Mouse (Mus musculus) erythroid progenitor cell, adult 5-6 weeks (primary cell): ENCODE results near the gene Efcab2. TPM values are rescaled to one million over a fixed set of nuclear protein-coding genes. Genes with fewer than 3 reads are reported as not detected.

ENCODE experiments used
- ATAC-seq: replicated peaks from 2 replicates; pipeline ENCODE4 v1.8.0; 2016; ENCODE audit warnings: moderate number of reproducible peaks, mild to moderate bottlenecking, moderate TSS enrichment, inconsistent platforms; ENCODE audit not compliant: poor library complexity, low FRiP score, severe bottlenecking
- total RNA-seq, 2 experiments: library from RNA; stranded (forward) in 1 of 2; stranded (reverse) in 1 of 2; fragments of 150-400 nt in 1 of 2; fragments of 186-747, 209-891 nt in 1 of 2; gene quantifications; 2 replicates each; pipeline versions ENCODE4 v1.2.3 to v1.2.4; 2015 to 2017; ENCODE audit warnings: low replicate concordance in 2 of 2

Efcab2 gene
- total RNA-seq, 2 experiments from 2014 or later = 2.3 TPM; not detected in 1

DNA sequence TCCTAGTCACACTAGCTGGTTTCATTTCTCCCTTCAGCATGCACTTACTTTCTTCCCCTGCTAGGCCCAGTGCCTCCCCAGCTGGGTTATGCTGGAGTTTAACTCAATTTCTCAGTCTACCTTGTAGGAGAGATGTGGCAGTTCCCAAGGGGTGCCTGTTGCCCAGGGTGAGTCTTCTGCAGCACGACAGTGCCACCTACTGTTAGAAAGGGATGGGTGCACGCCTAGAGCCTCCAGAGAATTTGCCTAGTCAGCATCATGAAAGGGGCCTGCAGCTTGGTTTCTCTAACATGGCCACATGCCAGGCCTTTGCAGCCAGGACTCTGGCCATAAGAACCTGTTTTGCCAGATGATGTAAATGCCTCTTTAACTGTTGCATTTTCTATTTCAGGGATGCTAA, 57.8 kb downstream of the Efcab2 start:
- ATAC-seq = peak; percentile 95

DNA sequence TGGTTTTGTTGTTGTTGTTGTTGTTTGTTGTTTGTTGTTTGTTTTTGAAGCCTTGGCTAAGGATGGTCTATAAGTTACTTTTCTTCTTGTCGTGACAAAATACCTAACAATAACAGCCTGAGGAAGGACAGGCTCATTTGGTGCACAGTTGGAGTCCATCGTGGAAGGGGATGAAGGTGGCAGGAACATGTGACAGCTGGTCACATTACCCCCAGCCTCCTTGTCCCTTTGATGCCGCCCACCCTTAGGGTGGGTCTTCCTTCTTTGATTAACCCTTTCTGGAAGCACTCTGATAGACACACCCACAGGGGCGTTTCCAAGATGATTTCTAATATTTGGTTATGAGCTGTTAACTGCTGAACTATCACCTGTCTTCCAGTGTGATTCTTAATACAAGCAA, 58.3 kb downstream of the Efcab2 start:
- no peak; the same call in 1 of the 2 replicates for ATAC-seq

DNA sequence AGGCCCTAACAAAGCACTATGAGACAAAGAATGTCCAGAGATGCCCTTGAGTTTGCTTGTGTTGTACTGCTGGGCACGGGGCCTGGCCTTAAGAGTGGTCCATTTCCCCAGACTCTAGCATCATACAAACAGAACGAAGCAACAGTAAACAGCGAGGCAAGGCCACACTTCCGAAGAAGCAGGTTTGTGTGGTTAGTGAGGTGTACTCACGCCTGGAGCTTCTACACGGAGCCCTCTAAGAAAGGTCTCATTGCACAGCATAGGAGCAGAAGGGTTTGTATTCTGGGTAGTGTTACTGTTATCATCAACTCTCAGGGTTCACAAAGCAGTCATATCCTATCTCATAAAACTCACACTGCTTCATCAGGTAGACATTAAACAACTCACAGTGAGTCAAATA, 61.7 kb downstream of the Efcab2 start:
- ATAC-seq = no peak

DNA sequence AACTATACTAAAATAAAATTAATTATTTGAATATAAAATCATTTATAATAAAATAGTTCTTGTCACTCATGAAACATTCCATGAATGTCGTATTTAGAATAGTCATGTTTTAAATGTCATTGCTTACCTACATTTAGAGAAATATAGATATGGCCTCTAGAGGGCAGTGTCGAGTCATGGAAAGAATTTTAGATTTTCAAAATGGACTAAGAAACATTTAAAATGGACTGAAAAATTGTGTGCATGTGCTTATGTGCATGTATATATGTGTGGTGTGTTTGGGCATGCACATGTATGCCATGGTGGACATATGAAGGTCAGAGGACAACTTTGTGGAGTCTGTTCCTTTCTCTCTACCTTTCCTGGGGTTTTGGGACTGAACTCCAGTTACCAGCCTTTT, 62.4 kb downstream of the Efcab2 start:
- no peak for ATAC-seq

DNA sequence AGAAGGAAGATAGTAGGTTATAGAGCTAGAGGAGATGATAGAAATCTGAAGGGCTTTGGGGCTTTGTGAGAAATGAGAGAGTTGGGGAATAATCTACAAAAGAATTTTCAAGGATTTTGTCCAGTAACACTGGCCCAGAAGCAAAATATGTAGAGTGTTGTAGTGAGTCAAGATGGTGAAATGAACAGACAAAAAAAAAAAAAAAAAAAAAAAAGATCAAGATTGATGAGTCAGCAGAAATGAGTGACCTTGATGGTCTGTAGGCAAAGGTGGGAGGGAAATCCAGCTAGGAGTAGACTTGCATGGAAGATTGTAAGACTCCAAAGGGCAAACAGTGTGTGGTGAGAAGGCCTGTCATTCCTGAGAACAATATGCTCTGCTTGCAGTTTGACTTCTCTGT, 78.0 kb downstream of the Efcab2 start:
- ATAC-seq = no peak

DNA sequence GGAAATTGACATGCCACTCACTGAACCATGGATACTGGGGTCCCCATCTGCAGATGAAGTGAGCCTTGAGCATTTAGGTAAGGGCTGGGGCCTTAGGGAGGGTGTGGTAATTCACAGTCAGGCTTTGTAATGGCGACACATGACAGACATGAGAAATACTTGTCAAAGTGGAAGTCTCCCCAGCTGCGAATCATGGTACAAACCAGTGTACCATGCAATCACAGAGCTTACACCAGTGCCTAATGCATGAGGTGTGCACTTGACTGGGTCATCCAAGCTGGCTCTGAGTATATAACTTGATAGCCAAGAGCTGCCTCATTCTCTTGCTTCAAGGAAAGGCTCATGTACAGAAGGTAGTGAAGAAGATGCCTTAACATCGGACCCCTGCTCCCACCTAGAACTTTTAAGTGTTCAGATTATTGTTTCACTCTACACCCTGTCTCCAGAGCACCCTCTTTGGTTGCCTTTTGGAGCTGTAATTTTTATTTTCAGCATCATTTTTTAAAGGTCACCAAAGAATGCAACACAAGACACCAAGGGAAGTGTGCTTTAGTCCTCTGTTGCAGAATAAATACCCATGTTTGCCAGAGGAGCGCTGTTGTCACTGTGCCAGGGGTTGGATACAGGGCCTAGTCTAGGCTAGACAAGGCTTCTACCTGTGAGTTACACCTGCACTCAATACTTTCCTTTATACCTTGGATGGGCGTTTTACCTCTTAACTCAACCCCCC, 79.4 kb downstream of the Efcab2 start:
- no peak for ATAC-seq

DNA sequence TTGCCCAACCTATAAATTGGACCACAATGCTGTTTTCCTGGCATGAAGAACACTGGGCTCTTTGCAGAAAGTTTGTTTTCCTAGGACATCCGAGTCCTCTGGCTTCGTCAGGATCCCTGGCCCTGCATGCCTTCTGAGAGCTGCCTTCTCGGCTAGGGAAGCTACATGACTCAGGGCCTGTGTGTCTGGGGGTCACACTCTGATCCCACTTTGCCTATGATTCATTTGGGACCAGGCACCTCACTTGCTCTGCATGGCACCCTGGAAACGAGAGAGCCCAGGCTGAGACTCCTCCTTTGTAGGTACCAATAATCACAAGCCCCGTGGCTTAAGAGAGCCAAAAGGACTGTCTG, 80.0 kb downstream of the Efcab2 start:
- ATAC-seq = no peak

DNA sequence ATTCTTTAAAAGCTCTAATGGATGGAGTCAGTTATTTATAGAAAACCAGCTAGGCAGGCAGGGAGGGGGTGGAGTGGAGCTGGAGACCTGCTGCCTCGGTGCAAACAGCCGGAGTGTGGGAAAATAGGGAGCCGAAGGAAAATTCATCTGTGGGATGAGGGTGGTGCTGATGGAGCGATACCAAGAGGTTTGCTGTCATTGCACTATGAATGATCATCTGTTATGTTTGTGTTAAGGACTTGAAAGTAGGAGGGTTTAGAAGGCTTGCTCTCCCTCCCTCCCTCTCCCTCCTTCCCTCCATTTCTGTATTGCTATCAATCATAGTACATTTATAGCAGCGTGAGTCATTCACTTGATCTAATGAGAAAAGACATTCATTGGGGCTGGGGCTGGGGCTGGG, 80.9 kb downstream of the Efcab2 start:
- ATAC-seq = no peak

DNA sequence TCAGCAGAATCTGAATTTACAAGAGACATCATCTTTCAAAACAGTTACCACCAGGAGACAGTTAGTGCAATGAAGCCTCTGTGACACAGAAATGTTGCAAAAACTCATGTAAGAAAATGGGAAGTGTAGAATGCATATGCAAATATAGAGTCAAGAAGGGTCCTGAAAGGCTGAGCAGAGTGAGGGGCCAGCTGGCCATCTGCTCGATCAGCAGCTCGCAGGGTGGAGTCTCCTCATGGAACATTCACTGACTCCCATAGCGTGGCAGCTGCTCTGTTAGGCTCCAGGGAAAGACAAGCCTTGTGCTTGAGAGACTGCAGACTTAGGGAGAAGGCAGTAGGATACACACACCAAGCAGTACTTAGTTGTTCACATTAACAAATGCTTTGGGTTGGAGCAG, 83.2 kb downstream of the Efcab2 start:
- ATAC-seq = no peak

DNA sequence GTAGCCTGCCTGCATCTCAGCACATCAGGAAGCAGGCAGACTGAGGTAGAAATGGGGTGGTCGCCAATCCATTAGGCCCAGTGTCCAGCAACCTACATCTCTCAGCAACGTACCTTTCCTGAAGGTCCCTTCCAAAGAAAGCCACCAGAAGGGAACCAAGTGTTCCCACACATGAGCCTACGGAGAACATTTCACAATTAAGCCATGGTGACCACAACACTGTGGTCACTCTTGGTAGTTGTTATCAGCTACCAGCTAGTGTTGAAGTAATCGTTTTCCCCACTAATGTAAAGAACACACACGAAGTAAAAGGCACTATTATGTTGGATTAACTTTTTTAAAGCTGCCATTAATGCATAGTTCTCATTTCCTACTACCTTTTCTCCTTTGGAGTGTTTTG, 85.8 kb downstream of the Efcab2 start:
- ATAC-seq = no peak

DNA sequence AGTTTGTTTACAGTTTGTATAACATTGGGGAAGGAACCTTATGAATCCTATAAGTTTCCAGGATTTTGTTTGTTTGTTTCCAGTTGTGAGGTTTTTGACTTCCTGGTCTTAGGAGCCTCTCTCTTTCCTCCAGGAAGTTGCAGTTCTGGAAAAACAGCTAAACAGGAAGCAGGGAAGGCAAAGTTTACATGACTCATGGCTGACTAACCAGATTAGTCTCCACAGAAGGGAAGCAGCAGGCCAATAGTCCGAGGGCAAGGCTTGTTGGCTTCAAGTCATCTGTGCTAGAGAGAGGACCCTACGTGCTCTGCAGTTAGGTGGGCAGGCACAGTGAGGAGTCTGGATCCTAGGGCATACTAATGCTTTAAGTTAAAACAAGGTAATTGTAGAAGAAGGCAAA, 86.6 kb downstream of the Efcab2 start:
- ATAC-seq = no peak

DNA sequence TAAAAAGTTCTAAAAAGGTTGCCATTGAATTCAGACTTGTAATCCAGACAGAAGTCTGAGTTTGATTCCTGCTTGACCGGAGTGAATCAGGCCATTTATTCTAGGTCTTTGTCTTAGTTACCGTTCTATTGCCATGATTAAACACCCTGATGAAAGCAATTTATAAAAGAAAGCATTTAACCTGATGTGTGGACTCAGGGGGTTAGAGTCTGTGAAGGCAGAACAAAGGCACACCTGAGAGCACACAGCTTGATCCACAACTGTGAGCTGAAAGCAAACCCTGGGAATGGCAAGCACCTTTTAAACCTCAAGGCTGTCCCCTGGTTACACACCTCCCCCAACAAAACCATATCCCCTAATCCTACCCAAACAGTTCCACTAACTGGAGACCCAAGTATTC, 90.3 kb downstream of the Efcab2 start:
- ATAC-seq = no peak

DNA sequence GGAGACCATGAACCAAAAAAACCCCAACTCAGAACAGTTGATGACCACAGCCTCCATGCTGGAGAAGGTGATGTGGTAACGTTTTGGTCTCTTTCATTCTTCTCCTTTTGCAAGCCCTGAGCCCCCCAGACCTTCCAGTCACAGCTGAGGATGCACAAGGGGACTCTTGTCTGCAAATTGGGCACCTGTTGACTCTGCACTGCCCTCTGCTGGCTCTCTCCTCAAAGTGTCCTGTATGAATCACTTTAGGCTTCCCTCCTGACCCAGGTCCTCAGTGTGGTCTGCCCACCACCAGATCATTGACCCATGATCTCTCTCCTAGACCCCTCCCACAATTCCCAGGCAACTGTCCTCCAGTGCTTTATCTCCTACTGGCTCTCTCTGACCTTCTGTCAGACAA, 91.0 kb downstream of the Efcab2 start:
- ATAC-seq = 0 out of 2 replicates have a peak, but pooled peaks have one; percentile 25

DNA sequence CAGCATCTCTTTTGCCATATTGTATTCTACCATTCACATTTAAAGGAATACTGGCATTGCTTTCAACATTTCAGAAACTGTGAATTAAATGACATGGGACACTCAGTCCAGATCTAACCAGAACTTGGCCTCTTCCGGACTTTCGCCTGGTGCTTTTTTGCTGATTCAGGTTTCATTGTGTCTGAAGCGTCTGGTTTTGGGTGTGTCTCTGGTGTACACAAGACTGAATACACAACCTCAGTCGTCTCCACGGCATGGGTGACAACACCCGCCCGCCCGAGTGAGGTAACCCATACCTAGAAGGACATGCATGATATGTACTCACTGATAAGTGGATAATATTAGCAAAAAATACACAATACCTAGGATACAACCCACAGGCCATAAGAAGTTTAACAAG, 101.1 kb downstream of the Efcab2 start:
- no peak for ATAC-seq

DNA sequence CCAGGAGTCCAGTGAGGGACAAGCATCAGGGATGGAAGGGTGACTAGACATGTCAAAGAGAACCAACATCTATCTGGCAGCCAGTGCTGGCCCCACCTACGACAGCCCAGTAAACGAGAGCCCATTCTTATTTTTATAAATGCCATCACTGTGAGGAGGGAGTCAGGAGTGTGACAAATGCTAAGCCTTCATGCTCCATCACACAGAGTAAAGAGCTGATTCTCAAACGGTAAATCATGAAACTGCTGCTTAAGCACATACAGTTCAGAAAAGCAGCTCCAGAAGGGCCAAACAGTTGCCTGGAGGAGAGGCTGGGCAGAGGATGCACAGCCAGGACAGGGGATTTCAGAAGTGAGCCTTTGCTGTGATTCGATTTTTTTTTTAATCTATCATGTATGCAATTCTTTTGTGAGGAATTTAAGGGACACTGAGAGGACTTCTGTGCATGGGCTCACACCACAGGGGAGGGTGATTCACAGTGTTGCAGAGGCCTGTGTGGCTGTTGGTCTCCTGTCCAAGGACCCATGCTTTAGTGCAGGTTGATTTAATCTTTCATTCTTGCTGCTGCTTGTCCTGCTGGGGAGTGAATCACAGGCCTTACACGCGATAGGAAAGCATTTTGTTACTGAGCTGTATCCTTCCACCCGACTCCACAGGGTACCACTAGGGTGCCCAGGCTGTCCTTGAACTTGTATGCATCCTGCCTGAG, 106.6 kb downstream of the Efcab2 start:
- no peak for ATAC-seq

DNA sequence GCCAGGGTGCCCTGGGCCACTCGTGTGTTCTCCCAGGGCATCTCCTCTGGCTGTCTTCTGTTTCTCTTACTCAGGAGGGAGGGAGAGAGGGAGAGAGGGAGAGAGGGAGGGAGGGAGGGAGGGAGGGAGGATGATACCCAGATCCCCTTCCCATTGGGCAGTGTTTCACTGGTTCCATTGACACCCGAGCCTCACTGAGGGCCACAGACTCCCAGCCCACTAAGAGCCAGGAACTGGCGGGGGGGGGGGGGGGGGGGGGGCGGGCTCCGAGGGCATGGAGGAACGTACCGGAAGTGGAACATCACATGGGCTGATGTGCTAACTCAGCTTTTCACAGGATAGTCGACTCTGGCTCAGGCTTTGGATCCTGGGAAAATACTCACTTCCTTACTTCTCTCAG, 108.1 kb downstream of the Efcab2 start:
- no peak for ATAC-seq

DNA sequence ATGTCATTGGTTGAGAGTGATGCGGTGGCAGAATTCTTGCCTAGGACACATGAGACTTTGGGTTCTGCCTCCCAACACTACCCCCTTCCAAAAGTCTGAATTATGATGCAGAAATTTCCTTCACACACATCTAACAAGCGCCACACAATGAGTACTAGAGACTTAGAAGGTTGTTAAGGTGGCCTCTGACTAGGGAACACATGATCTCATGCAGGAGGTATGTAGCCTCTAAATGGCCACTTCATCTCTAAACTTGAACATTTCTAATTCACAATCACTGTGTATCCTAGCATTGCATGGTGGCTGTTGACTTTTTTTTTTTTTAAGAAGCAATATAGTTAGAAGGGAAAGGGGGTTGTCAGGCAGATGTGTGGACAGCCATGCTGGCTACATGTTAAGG, 110.0 kb downstream of the Efcab2 start:
- ATAC-seq = no peak

DNA sequence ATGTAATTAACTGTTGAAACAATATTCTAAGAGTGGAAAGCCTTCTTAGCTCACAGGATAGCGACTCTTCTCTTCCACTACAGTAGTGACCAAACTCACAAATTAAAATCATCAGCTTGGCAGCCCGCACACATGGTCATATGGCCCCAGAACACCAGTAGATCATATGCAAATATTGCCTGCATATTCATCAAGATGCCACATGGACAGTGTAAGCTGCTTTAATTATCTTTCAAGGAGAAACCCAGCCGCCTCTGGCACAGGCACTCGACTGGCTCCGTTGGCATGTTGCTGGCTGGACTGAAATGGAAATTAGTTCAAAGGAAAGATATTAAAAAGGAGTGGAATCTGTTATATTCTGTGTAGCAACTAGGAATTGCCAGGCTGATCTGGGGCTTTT, 116.5 kb downstream of the Efcab2 start:
- no peak for ATAC-seq

DNA sequence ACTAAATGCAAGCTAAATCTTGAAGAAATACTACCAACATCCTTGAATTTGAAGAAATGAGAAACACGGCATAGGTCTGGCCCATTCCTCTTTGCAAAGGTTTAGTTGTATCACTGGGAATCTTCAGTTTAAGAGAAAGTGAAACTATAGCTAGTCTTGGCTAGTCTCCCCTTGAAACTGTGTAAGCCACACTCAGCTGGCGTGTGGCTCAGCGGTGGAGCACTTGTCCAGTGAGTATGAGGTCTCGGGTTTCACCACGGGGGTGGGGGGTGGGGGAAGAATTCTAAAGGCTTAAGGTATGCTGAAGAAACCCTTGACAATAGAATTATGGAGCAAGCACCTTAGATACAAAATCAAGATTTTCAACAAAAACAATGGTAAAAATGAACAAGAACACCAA, 117.3 kb downstream of the Efcab2 start:
- ATAC-seq = no peak

DNA sequence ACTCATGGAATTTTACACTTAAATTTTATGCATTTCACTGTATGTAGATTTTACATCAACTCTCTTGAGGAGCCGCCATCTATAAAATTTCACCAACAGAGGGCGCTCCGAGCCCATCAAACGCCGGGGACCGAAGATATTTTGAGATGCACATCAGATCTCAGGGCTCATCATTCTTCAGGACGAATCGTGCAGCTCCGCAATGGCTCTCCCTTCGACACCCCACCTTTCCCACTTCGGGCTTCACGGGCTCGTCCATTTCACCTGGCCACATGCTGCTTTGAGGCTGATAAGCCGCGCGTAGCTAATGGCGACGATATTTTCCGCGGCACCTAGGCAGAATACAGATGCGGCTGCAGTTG, 121.3 kb downstream of the Efcab2 start:
- ATAC-seq = no peak; the same call in 1 of the 2 replicates

DNA sequence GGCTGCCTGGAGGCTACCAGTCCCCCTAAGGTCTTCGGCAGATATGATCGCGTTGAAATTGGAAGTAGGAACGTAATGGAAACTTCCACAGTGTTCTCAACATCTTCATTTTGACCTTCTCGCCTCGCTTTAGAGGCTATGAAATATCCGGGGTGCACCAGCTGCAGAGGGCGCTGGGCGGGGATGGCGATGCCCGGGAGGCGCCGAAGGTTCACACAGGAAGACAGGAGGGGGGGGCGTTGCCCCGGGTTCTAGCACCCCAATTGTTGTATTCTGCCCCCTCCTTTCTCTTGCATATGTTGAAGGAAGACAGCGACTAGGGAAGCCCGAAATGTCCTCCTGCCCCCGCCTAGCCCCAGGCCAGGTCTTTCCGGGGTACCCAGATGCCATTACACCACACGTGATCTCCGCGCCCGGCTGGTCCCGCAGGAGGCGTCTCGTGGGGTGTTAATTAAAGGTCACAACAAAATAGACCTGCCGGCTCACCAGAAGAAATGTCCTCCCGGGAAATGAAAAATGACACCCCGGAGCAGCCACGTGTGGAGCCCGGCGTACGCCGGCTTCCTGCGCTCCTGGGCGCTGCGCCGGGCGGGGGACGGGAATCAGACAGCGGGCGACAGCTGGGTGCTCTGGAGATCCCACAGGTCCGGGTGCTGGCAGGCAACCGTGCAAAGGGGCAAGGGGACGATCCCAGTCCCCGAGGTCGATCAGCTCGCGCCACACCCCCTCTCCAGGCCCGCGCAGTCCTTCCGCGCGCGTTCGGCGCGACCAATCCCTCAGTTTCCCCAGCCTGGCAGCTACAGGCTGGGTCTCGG, 121.9 kb downstream of the Efcab2 start:
- ATAC-seq = 0 out of 2 replicates have a peak, but pooled peaks have one; percentile 13
